16 mouse cellular contexts compared by ENCODE assay signal in genomic region chr9:71529960-71530359, GRCm38 (mm10). TPM values are rescaled to one million over a fixed set of nuclear protein-coding genes. Genes with fewer than 3 reads are reported as not detected.
DNase-seq lines count a peak whose midpoint lies in the region; ATAC-seq and TF ChIP-seq lines count a peak whose summit lies in the region.
"Had no signal": no experiment of that assay in that cellular context is flagged by ENCODE, and none has a peak within 500 bp of the region (broad histone marks: within the 10 kb centered on the region; RNA-seq: fewer than 3 reads in every experiment).

No protein-coding gene starts in this region.

- no peak for TF ChIP-seq POLR2A in lung, adult 2 months (IDR thresholded peaks at IDR 0.05; ENCODE audit: borderline replicate concordance, extremely low read depth, low read depth, low read length)
- TF ChIP-seq POLR2A in brain, embryonic 14.5 days (IDR thresholded peaks at IDR 0.05; ENCODE audit: borderline replicate concordance, extremely low read depth, insufficient read depth, insufficient read length, poor library complexity, severe bottlenecking), result no peak

- H3K4me1 ChIP-seq in heart, postnatal 0 days (ENCODE audit: control insufficient read depth, insufficient read depth), result no peaks in the 10 kb centered on the region
- H3K4me1 ChIP-seq in lung, adult 2 months (ENCODE audit: control insufficient read depth, insufficient read depth, low read length), result no peaks in the 10 kb centered on the region
- H3K4me1 ChIP-seq in E14TG2a.4 (replicated peaks; ENCODE audit: low read depth, low read length), result peaks cover 4% of the 10 kb centered on the region; the same call in 1 of the 2 replicates
- peaks cover 36% of the 10 kb centered on the region for H3K4me1 ChIP-seq in limb, embryonic 10.5 days
- H3K4me1 ChIP-seq: heart, embryonic 12.5 days; hindbrain, embryonic 15.5 days; midbrain, embryonic 12.5 days had no signal

- no peak for ATAC-seq in heart, postnatal 0 days (ENCODE audit: insufficient read depth, low read depth)
- ATAC-seq: forebrain, postnatal 0 days had no signal

- TF ChIP-seq EP300 in heart, postnatal 0 days (IDR thresholded peaks at IDR 0.05; ENCODE audit: low read depth), result no peak

- no peak overlapping the region for H3K9ac ChIP-seq in heart, postnatal 0 days (replicated peaks; ENCODE audit: low read depth, low read length)
- H3K9ac ChIP-seq: forebrain, postnatal 0 days; heart, embryonic 12.5 days; hindbrain, embryonic 15.5 days; kidney, embryonic 15.5 days; midbrain, embryonic 12.5 days had no signal

- H3K4me2 ChIP-seq in heart, postnatal 0 days (ENCODE audit: low read depth, low read length), result no peak overlapping the region
- H3K4me2 ChIP-seq: heart, embryonic 12.5 days; hindbrain, embryonic 15.5 days; kidney, embryonic 15.5 days; midbrain, embryonic 12.5 days had no signal

- H3K27me3 ChIP-seq in heart, postnatal 0 days (ENCODE audit: control insufficient read depth, insufficient read depth, low read length), result no peaks in the 10 kb centered on the region
- no peaks in the 10 kb centered on the region for H3K27me3 ChIP-seq in E14TG2a.4 (ENCODE audit: insufficient read depth, low read length)
- H3K27me3 ChIP-seq in limb, embryonic 10.5 days (ENCODE audit: low read depth, poor library complexity, severe bottlenecking), result peaks cover 67% of the 10 kb centered on the region
- H3K27me3 ChIP-seq: heart, embryonic 12.5 days; hindbrain, embryonic 15.5 days; kidney, embryonic 15.5 days; midbrain, embryonic 12.5 days had no signal

- intact Hi-C loops in heart, postnatal 25 days (cut with DNase I), result loop anchor here (10.0 kb wide), 1 partner anchor 165 kb away; no protein-coding TSS in a partner anchor

- H3K4me3 ChIP-seq in heart, postnatal 0 days (ENCODE audit: low read depth, low read length), result no peak overlapping the region
- H3K4me3 ChIP-seq in lung, adult 2 months (replicated peaks; ENCODE audit: extremely low read depth, low read depth, low read length), result no peak overlapping the region
- H3K4me3 ChIP-seq in E14TG2a.4 (replicated peaks; ENCODE audit: low read length), result no peak overlapping the region
- H3K4me3 ChIP-seq in limb, embryonic 10.5 days, result no peak overlapping the region
- H3K4me3 ChIP-seq: heart, embryonic 12.5 days; hindbrain, embryonic 15.5 days; kidney, embryonic 15.5 days; midbrain, embryonic 12.5 days had no signal

- DNase-seq in heart, postnatal 0 days (ENCODE audit: low spot score), result no peak
- DNase-seq in heart, postnatal 25 days (ENCODE audit: low spot score), result no peak
- no peak for DNase-seq in lung, adult 2 months
- DNase-seq in lung, postnatal 4 days, result no peak
- DNase-seq in brain, embryonic 14.5 days (ENCODE audit: low read depth), result no peak
- no peak for DNase-seq in limb, embryonic 10.5 days (ENCODE audit: low spot score)
- no peak for DNase-seq in embryo, embryonic 10.5 days (ENCODE audit: low spot score)
- DNase-seq: adrenal gland, adult 8-10 months; cerebellum, adult 9-10 months; forebrain, postnatal 0 days; gastrocnemius, postnatal 25 days had no signal

- H3K27ac ChIP-seq in heart, postnatal 0 days (ENCODE audit: low read depth), result no peak overlapping the region
- H3K27ac ChIP-seq in limb, embryonic 10.5 days, result no peak overlapping the region
- H3K27ac ChIP-seq: hindbrain, embryonic 15.5 days; kidney, embryonic 15.5 days; midbrain, embryonic 12.5 days had no signal

- H3K36me3 ChIP-seq in heart, postnatal 0 days (replicated peaks; ENCODE audit: control insufficient read depth, insufficient read depth, low read length), result peaks cover 81% of the 10 kb centered on the region
- H3K36me3 ChIP-seq in E14TG2a.4 (ENCODE audit: insufficient read depth, low read length), result no peaks in the 10 kb centered on the region
- H3K36me3 ChIP-seq in limb, embryonic 10.5 days, result no peaks in the 10 kb centered on the region
- H3K36me3 ChIP-seq: hindbrain, embryonic 15.5 days; kidney, embryonic 15.5 days; midbrain, embryonic 12.5 days had no signal

- peak; percentile 37 for TF ChIP-seq CTCF in heart, postnatal 0 days (IDR thresholded peaks at IDR 0.05; ENCODE audit: low read depth)
- peak; percentile 25; the same call in 1 of the 2 replicates for TF ChIP-seq CTCF in lung, adult 2 months (IDR thresholded peaks at IDR 0.05; ENCODE audit: insufficient read depth, low read length)
- peak; percentile 94 for TF ChIP-seq CTCF in E14TG2a.4 (conservative IDR thresholded peaks at IDR 0.05; ENCODE audit: low read length)
- peak; percentile 24; the same call in 1 of the 2 replicates for TF ChIP-seq CTCF in brain, embryonic 14.5 days (IDR thresholded peaks at IDR 0.05; ENCODE audit: borderline replicate concordance, extremely low read depth, insufficient read depth, insufficient read length)

- 78% methylated on average over 2 of the region's 2 CpGs for WGBS in heart, postnatal 0 days
- 67% methylated on average over 2 of the region's 2 CpGs for WGBS in lung, adult 2 months
- 80% methylated on average over 2 of the region's 2 CpGs for WGBS in limb, embryonic 10.5 days

- no peaks in the 10 kb centered on the region for H3K9me3 ChIP-seq in heart, postnatal 0 days (replicated peaks; ENCODE audit: control insufficient read depth, low read length)
- no peaks in the 10 kb centered on the region for H3K9me3 ChIP-seq in E14TG2a.4 (ENCODE audit: low read length)
- H3K9me3 ChIP-seq in limb, embryonic 10.5 days (replicated peaks), result no peaks in the 10 kb centered on the region
- H3K9me3 ChIP-seq: hindbrain, embryonic 15.5 days; kidney, embryonic 15.5 days; midbrain, embryonic 12.5 days had no signal

RNA-seq across cellular contexts. Expression of gene Polr2m, which starts 44.2 kb away (rescaled TPM):
- 186 and 197 TPM in 2 replicates for total RNA-seq in heart, postnatal 0 days (2014; rRNA removed; ENCODE audit: low replicate concordance)
- polyA plus RNA-seq in heart, postnatal 0 days (2015; fragmentation: Nextera tagmentation; extraction: Ambion mirVana), result 243 and 249 TPM in 2 replicates
- total RNA-seq in heart, postnatal 25 days (2021), result 100 to 1,000 TPM; 305 to 317 TPM
- 403 and 957 TPM in 2 replicates for polyA plus RNA-seq in lung, adult 2 months (2012; rRNA removed)
- polyA plus RNA-seq in brain, embryonic 14.5 days (2012; rRNA removed), result 449 and 467 TPM in 2 replicates
- polyA plus RNA-seq in limb, embryonic 10.5 days (2016; fragmentation: Nextera tagmentation; extraction: Ambion mirVana), result 620 and 625 TPM in 2 replicates

Comparison
In these comparisons a context has a peak if more than half of its experiments do, and no peak if none do; other contexts are left out.
1. CTCF ChIP-seq: peak in every context shown above with its lines; median percentile 94 in E14TG2a.4; 37 in heart, postnatal 0 days; 25 in lung, adult 2 months; 24 in brain, embryonic 14.5 days.